ENCODE assay signal across 9 mouse cellular contexts in the genomic region with DNA sequence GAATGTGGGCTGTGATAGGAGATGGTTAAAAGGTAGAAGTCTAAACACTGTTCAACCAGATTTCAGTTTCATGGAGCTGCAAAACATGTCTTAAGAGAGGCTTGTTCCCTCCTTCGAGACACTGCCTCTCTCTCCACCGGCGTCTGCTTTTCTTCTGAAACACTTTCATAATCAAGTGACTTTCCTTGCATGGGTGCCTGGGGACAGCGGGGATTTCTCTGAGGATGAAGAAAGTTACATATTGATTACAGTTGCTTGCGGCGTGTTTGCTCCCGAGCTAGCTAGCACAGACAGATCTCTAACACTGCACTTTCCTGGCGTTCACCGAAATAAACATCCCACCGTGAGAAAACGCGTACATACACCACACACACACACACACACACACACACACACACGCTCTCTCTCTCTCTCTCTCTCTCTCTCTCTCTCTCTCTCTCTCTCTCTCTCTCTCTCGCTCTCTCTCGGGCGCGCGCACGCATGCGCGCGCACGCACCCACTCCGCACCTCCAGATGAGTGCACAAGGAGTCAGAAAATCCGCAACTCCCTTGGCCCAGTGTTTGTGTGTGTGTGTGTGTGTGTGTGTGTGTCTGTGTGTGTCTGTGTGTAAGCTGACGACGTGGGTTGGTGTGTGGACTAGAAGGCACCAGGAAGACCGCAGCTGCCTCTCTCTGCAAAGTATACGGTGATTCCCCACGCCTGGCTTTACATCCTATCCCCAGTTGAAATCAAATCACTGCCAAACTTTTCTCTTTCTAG. TPM values are rescaled to one million over a fixed set of nuclear protein-coding genes. Genes with fewer than 3 reads are reported as not detected.
DNase-seq lines count a peak whose midpoint lies in the region; ATAC-seq and TF ChIP-seq lines count a peak whose summit lies in the region.
"Had no signal": no experiment of that assay in that cellular context is flagged by ENCODE, and none has a peak within 500 bp of the region (broad histone marks: within the 10 kb centered on the region; RNA-seq: fewer than 3 reads in every experiment).

No protein-coding gene starts in this region.

- 0% methylated on average over 30 of the region's 30 CpGs for WGBS in lung, embryonic 14.5 days
- WGBS in embryonic facial prominence, embryonic 10.5 days = under 1% methylated on average over 30 of the region's 30 CpGs

- H3K36me3 ChIP-seq in lung, embryonic 14.5 days (ENCODE audit: insufficient read depth) = no peaks in the 10 kb centered on the region
- H3K36me3 ChIP-seq in embryonic facial prominence, embryonic 10.5 days (replicated peaks) = no peaks in the 10 kb centered on the region

- peak; percentile 69 for DNase-seq in lung, embryonic 14.5 days
- DNase-seq in lung, postnatal 25 days (ENCODE audit: low spot score) = no peak
- peak; percentile 51 for DNase-seq in embryonic facial prominence, embryonic 10.5 days (ENCODE audit: low spot score)
- peak; percentile 11 to 19 for DNase-seq in heart, postnatal 14 days
- DNase-seq in layer of hippocampus, adult 2 months (ENCODE audit: low spot score in 2 of 2) = peak in 1 of 2 experiments; percentile 24
- DNase-seq in lung, postnatal 14 days = peak; percentile 8
- peak; percentile 67 for DNase-seq in right cerebral cortex, postnatal 4 days
- no peak for DNase-seq in spleen, adult 12 weeks (ENCODE audit: low spot score)

- peak overlapping the region; percentile 57 for H3K9ac ChIP-seq in lung, embryonic 14.5 days

- peak overlapping the region; percentile 57 for H3K4me3 ChIP-seq in lung, embryonic 14.5 days (ENCODE audit: low read depth, low read length)
- peak overlapping the region; percentile 70 for H3K4me3 ChIP-seq in embryonic facial prominence, embryonic 10.5 days
- H3K4me3 ChIP-seq in layer of hippocampus, adult 2 months = peak overlapping the region; percentile 80

- ATAC-seq in lung, embryonic 14.5 days (ENCODE audit: insufficient read depth) = peak; percentile 68

- H3K27me3 ChIP-seq in lung, embryonic 14.5 days (ENCODE audit: insufficient read depth, low read length) = peaks cover 15% of the 10 kb centered on the region
- peaks cover 36% of the 10 kb centered on the region for H3K27me3 ChIP-seq in embryonic facial prominence, embryonic 10.5 days (replicated peaks; ENCODE audit: low read depth, poor library complexity, severe bottlenecking)

- H3K4me2 ChIP-seq in lung, embryonic 14.5 days = peak overlapping the region; percentile 89

- peak overlapping the region; percentile 83 for H3K27ac ChIP-seq in lung, embryonic 14.5 days (ENCODE audit: low read depth)
- peak overlapping the region; percentile 84 for H3K27ac ChIP-seq in embryonic facial prominence, embryonic 10.5 days (replicated peaks)
- peak overlapping the region; percentile 92 for H3K27ac ChIP-seq in layer of hippocampus, adult 2 months

- H3K9me3 ChIP-seq in lung, embryonic 14.5 days (ENCODE audit: low read depth, low read length) = no peaks in the 10 kb centered on the region
- no peaks in the 10 kb centered on the region for H3K9me3 ChIP-seq in embryonic facial prominence, embryonic 10.5 days

- intact Hi-C loops in heart, postnatal 14 days (cut with DNase I) = loop anchor here (5.0 kb wide), 1 partner anchor 1865 kb away; no protein-coding TSS in a partner anchor

- no peaks in the 10 kb centered on the region for H3K4me1 ChIP-seq in lung, embryonic 14.5 days (ENCODE audit: insufficient read depth)
- H3K4me1 ChIP-seq in embryonic facial prominence, embryonic 10.5 days = peaks cover 26% of the 10 kb centered on the region

- TF ChIP-seq CTCF in lung, embryonic 14.5 days (IDR thresholded peaks at IDR 0.05; ENCODE audit: low read depth) = no peak
- no peak for TF ChIP-seq CTCF in layer of hippocampus, adult 2 months (conservative IDR thresholded peaks at IDR 0.05)

RNA-seq across cellular contexts. Expression of a gene that starts 0.7 kb away (rescaled TPM):
- polyA plus RNA-seq in lung, embryonic 14.5 days (2014; fragmentation: Nextera tagmentation; extraction: Ambion mirVana) = 20.6 and 21.6 TPM in 2 replicates
- 6.6 and 6.7 TPM in 2 replicates for polyA plus RNA-seq in embryonic facial prominence, embryonic 10.5 days (2016; fragmentation: Nextera tagmentation; extraction: Ambion mirVana)
- 10 to 100 TPM in 1 of 2 experiments, 1 to 10 TPM in 1; 9.6 to 10.2 TPM for total RNA-seq in heart, postnatal 14 days (2021)
- total RNA-seq in layer of hippocampus, adult 2 months (2021) = 10 to 100 TPM; 41.1 to 44.8 TPM
- total RNA-seq: neutrophil, adult 5-6 weeks had no signal

Comparison
In these comparisons a context has a peak if more than half of its experiments do, and no peak if none do; other contexts are left out.
1. DNase-seq: peak in lung, embryonic 14.5 days (single experiment), embryonic facial prominence, embryonic 10.5 days (single experiment), heart, postnatal 14 days (2 of 2), lung, postnatal 14 days (single experiment) and right cerebral cortex, postnatal 4 days (single experiment); none in lung, postnatal 25 days (single experiment) and spleen, adult 12 weeks (single experiment).
2. Peak in every context shown above with its lines, with median percentiles within 50 percentile points of each other: H3K27ac ChIP-seq and H3K4me3 ChIP-seq.